Comparison of ENCODE assay signal across 26 mouse cellular contexts in genomic region chr4:95686775-95687174, GRCm38 (mm10).
"Had no signal": no experiment of that assay in that cellular context is flagged by ENCODE, and none has a peak within 500 bp of the region (broad histone marks: within the 10 kb centered on the region; RNA-seq: fewer than 3 reads in every experiment).

No protein-coding gene starts in this region.

- ATAC-seq: forebrain, embryonic 13.5 days; forebrain, embryonic 14.5 days; forebrain, embryonic 15.5 days; forebrain, embryonic 16.5 days; forebrain, postnatal 0 days had no signal

- H3K9me3 ChIP-seq: embryonic facial prominence, embryonic 10.5 days; embryonic facial prominence, embryonic 12.5 days; embryonic facial prominence, embryonic 13.5 days; embryonic facial prominence, embryonic 15.5 days; forebrain, embryonic 10.5 days; forebrain, embryonic 12.5 days; forebrain, embryonic 13.5 days; forebrain, embryonic 15.5 days had no signal

- H3K4me2 ChIP-seq: embryonic facial prominence, embryonic 12.5 days; embryonic facial prominence, embryonic 13.5 days; embryonic facial prominence, embryonic 15.5 days; forebrain, embryonic 12.5 days; forebrain, embryonic 13.5 days; forebrain, embryonic 15.5 days had no signal

- H3K4me3 ChIP-seq: embryonic facial prominence, embryonic 10.5 days; embryonic facial prominence, embryonic 12.5 days; embryonic facial prominence, embryonic 13.5 days; embryonic facial prominence, embryonic 15.5 days; erythroblast, embryonic 14.5 days; forebrain, embryonic 10.5 days; forebrain, embryonic 12.5 days; forebrain, embryonic 13.5 days; forebrain, embryonic 15.5 days; gastrocnemius, adult 2 months; heart, adult 2 months had no signal

- DNase-seq: cerebellum, adult 8-10 months; cerebellum, adult 9-10 months; cerebellum, adult 9-11 months; cerebellum, postnatal 10 days; cerebellum, postnatal 14 days; cerebellum, postnatal 25 days; cerebellum, postnatal 36 days; embryo, embryonic 11 days; forebrain, postnatal 0 days; gastrocnemius, adult 2 months; gastrocnemius, postnatal 10 days; gastrocnemius, postnatal 14 days; gastrocnemius, postnatal 25 days; gastrocnemius, postnatal 36 days had no signal

- H3K27ac ChIP-seq: embryonic facial prominence, embryonic 10.5 days; embryonic facial prominence, embryonic 12.5 days; embryonic facial prominence, embryonic 13.5 days; embryonic facial prominence, embryonic 15.5 days; forebrain, embryonic 12.5 days; forebrain, embryonic 13.5 days; forebrain, embryonic 15.5 days; gastrocnemius, adult 2 months; heart, adult 2 months had no signal

- H3K9ac ChIP-seq: embryonic facial prominence, embryonic 12.5 days; embryonic facial prominence, embryonic 13.5 days; embryonic facial prominence, embryonic 15.5 days; forebrain, embryonic 12.5 days; forebrain, embryonic 13.5 days; forebrain, embryonic 15.5 days; forebrain, postnatal 0 days had no signal

- H3K36me3 ChIP-seq: embryonic facial prominence, embryonic 10.5 days; embryonic facial prominence, embryonic 12.5 days; embryonic facial prominence, embryonic 13.5 days; embryonic facial prominence, embryonic 15.5 days; forebrain, embryonic 10.5 days; forebrain, embryonic 12.5 days; forebrain, embryonic 15.5 days had no signal

- H3K27me3 ChIP-seq: embryonic facial prominence, embryonic 12.5 days; embryonic facial prominence, embryonic 13.5 days; embryonic facial prominence, embryonic 15.5 days; forebrain, embryonic 12.5 days; forebrain, embryonic 13.5 days; forebrain, embryonic 15.5 days had no signal
